Mouse (Mus musculus): ENCODE measurements around the gene Gm9376. TPM values are rescaled to one million over a fixed set of nuclear protein-coding genes. Genes with fewer than 3 reads are reported as not detected.

Gene Gm9376
- polyA plus RNA-seq, 1 experiment from 2014 or later: not detected

DNA sequence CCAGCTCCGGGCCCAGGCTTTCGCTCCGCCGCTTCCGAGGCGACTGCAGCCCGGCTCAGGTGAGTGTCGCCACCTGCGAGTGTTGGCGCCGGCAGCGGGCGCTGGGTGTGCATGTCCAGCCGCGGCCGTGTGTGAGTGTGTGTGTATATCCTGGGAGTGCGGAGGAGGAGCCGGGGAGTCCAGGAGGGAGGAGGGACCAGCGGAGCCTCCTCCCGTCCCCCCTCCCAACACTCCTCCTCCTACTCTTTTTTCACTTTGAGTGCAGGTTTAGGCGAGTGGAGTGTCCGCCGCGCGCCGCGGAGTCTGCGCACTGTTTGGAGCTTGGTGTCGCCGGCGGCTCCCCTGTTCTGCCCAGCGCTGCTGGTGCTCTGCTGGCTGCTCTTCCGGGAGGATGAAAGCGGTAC lies 29.9 kb upstream of the Gm9376 start, which contains the start of gene Sox21:
Sox21 (minus strand) TSS at position 145 of the 404 bp plus-strand sequence.
- Histone ChIP-seq H3K4me1 (replicated peaks) (peaks cover 38% of the 10 kb centered on the region), H3K36me3 (peaks cover 5% of the 10 kb centered on the region), H3K9me3 (peaks cover 2% of the 10 kb centered on the region; the same call in 1 of the 2 replicates), H3K4me2 (replicated peaks) (peak within 1 kb of the TSS; percentile 78), H3K27ac (peak within 1 kb of the TSS; percentile 93), H3K9ac (replicated peaks) (peak within 1 kb of the TSS; percentile 93), H3K27me3 (peaks cover 33% of the 10 kb centered on the region), H3K4me3 (replicated peaks) (peak within 1 kb of the TSS; percentile 76)
- WGBS: under 1% methylated on average over 34 of the region's 34 CpGs
- peak; percentile 86 for ATAC-seq

- peak overlapping the region; percentile 93 for H3K9ac ChIP-seq (replicated peaks)
- H3K27ac ChIP-seq: no peak overlapping the region
- peaks cover 31% of the 10 kb centered on the region for H3K27me3 ChIP-seq
- peaks cover 5% of the 10 kb centered on the region for H3K36me3 ChIP-seq
- WGBS: 7% methylated on average over 6 of the region's 6 CpGs
- no peak for ATAC-seq
- peaks cover 36% of the 10 kb centered on the region for H3K4me1 ChIP-seq (replicated peaks)
- H3K4me2 ChIP-seq (replicated peaks): peak overlapping the region; percentile 78
- H3K4me3 ChIP-seq (replicated peaks): peak overlapping the region; percentile 76
- peaks cover 2% of the 10 kb centered on the region; the same call in 1 of the 2 replicates for H3K9me3 ChIP-seq
Measured at GRCm38 (mm10) chr14:118237786-118238185, 29.0 kb upstream of the Gm9376 start.

DNA sequence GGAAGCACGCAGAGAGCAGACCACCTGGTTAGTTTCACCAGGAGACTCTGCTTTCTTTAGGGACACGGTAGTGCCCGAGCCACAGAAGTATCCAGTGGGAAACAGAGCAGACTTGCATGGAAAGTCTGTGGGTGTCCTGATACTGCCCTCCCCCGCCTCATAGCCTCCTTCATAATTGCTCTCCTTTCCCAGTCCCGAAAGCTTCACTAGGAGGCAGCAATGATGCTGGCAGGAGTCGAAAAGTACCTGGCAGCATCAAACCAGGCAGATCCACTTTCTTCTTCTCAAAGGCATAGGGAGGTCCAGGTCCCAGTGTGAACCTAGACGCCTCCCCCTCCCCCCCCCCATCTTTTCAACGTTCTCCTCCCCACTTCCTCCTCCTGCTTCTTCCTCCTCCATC lies 27.4 kb upstream of the Gm9376 start:
- ATAC-seq: no peak
- Histone ChIP-seq H3K4me2 (replicated peaks) (peak overlapping the region; percentile 35), H3K9ac (replicated peaks) (no peak overlapping the region), H3K4me1 (replicated peaks) (peaks cover 31% of the 10 kb centered on the region), H3K27me3 (peaks cover 25% of the 10 kb centered on the region), H3K36me3 (peaks cover 9% of the 10 kb centered on the region), H3K9me3 (peaks cover 15% of the 10 kb centered on the region), H3K27ac (no peak overlapping the region), H3K4me3 (replicated peaks) (0 out of 2 replicates have a peak overlapping the region, but pooled peaks have one; percentile 11)
- 8% methylated on average over 8 of the region's 8 CpGs for WGBS

GRCm38 (mm10) chr14:118241416-118241815 lies 25.3 kb upstream of the Gm9376 start:
- Histone ChIP-seq H3K27ac (no peak overlapping the region), H3K4me3 (replicated peaks) (no peak overlapping the region), H3K4me1 (replicated peaks) (peaks cover 12% of the 10 kb centered on the region), H3K27me3 (peaks cover 20% of the 10 kb centered on the region), H3K36me3 (peaks cover 3% of the 10 kb centered on the region; the same call in 1 of the 2 replicates), H3K4me2 (replicated peaks) (no peak overlapping the region), H3K9me3 (peaks cover 17% of the 10 kb centered on the region), H3K9ac (replicated peaks) (no peak overlapping the region)
- no peak for ATAC-seq
- 89% methylated on average over 2 of the region's 2 CpGs for WGBS

DNA sequence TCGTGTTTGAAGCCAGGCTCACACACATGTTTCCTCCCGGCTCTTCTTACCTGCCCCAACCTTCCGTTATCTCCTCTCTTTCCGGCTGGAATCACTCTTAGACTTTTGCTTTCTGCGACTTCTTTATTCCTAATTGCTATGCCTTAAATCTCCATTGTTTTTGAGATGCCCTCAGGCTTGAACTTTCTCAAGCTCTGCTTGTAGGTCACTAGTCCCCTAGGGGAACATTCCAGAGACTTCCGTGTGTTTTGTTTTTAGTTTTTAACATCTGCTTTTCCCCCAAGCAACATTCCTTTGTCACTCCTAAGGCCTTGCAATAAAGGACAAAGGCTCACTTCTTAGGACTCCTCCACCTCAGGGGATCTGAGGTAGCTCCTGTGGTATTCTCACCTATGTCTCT lies 13.4 kb upstream of the Gm9376 start:
- Histone ChIP-seq H3K4me1 (replicated peaks) (no peaks in the 10 kb centered on the region), H3K27me3 (no peaks in the 10 kb centered on the region), H3K9ac (replicated peaks) (no peak overlapping the region), H3K36me3 (no peaks in the 10 kb centered on the region), H3K9me3 (no peaks in the 10 kb centered on the region), H3K4me3 (replicated peaks) (no peak overlapping the region), H3K27ac (no peak overlapping the region), H3K4me2 (replicated peaks) (no peak overlapping the region)
- WGBS: 92% methylated on average over 6 of the region's 6 CpGs
- ATAC-seq: no peak

DNA sequence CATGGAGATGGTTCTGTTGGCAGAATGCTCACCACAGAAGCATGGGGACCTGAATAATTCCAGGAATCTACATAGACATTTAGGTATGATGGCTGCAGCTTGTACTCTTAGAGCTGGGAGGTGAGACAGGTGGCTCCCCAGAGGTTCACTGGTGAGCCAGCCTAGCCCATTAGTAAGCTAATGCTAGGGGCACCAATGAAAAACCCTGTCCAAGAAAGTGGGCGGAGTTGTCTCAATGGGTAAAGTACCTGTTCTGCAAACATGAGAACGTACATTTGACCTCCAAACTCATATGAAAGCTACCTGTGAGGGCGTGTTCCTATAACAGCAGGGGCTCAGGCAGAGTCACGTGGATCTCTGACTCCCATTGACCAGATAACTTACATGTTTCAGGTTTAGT lies 2.1 kb downstream of the Gm9376 start:
- WGBS: 90% methylated on average over 4 of the region's 4 CpGs
- Histone ChIP-seq H3K4me2 (replicated peaks) (no peak overlapping the region), H3K36me3 (no peaks in the 10 kb centered on the region), H3K4me1 (replicated peaks) (no peaks in the 10 kb centered on the region), H3K27me3 (no peaks in the 10 kb centered on the region), H3K9me3 (no peaks in the 10 kb centered on the region), H3K4me3 (replicated peaks) (no peak overlapping the region), H3K27ac (no peak overlapping the region), H3K9ac (replicated peaks) (no peak overlapping the region)
- no peak for ATAC-seq

- Histone ChIP-seq H3K9me3 (no peaks in the 10 kb centered on the region), H3K9ac (replicated peaks) (no peak overlapping the region), H3K36me3 (no peaks in the 10 kb centered on the region), H3K4me3 (replicated peaks) (no peak overlapping the region), H3K27me3 (no peaks in the 10 kb centered on the region), H3K4me2 (replicated peaks) (no peak overlapping the region), H3K4me1 (replicated peaks) (peaks cover 5% of the 10 kb centered on the region; the same call in 1 of the 2 replicates), H3K27ac (no peak overlapping the region)
- 86% methylated on average over 6 of the region's 6 CpGs for WGBS
- no peak for ATAC-seq
Measured at GRCm38 (mm10) chr14:118272594-118273555, 6.1 kb downstream of the Gm9376 start.

DNA sequence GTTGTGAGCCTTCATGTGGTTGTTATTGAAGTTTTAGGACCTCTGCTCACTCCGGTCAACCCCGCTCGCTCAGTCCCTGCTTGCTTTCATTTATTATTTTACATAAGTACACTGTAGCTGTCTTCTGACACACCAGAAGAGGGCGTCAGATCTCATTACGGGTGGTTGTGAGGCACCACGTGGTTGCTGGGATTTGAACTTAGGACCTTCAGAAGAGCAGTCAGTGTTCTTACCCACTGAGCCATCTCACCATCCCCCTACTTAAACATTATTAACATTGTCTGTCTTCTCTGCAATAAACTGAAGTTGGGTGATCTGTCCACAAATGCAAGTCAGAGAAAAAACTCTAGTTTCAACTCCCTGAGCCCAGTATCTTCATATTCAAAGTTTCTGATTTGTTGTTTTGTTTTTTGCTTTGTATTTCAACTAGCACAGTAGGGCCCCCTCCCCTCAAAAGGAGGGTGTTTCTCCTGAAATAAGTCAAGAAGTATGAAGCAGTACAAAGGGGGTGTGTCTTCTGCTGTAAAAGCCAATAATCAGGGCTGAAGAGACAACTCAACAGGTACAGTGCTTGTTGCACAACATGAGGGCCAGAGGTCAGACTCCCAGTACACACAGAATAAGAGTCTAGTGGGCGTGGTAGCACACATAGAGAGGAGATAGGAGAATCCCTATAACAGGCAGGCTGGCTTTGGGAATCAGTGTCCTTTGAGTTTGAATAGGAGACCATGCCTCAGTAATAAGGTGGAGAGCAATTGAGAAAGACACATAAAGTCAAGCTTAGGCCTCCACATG lies 11.1 kb downstream of the Gm9376 start:
- Histone ChIP-seq H3K36me3 (no peaks in the 10 kb centered on the region), H3K4me1 (replicated peaks) (peaks cover 5% of the 10 kb centered on the region; the same call in 1 of the 2 replicates), H3K9ac (replicated peaks) (no peak overlapping the region), H3K4me2 (replicated peaks) (no peak overlapping the region), H3K27ac (no peak overlapping the region), H3K4me3 (replicated peaks) (no peak overlapping the region), H3K27me3 (no peaks in the 10 kb centered on the region), H3K9me3 (peaks cover 5% of the 10 kb centered on the region; the same call in 1 of the 2 replicates)
- no peak for ATAC-seq
- WGBS: 85% methylated on average over 7 of the region's 7 CpGs

DNA sequence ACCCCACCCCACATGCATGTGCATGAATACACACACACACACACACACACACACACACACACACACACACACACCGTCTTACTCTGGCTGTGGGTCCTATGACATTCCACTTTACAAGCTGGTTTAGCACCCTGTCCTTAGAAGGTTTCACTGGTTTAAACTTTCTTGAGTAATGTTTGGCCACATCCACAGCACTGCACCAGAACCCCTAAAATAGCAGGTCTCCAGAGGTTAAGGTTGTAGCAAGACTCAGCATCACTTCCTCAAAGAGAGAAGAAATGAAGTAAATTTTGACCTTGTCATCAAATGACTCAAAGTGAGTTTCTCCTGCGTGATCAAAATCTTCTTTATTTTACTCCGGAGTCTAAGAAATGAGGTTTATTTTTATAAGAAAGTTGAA lies 15.5 kb downstream of the Gm9376 start:
- no peak overlapping the region for H3K27ac ChIP-seq
- no peak overlapping the region for H3K4me3 ChIP-seq (replicated peaks)
- WGBS: 92% methylated on average over 3 of the region's 3 CpGs
- H3K36me3 ChIP-seq: no peaks in the 10 kb centered on the region
- H3K9me3 ChIP-seq: peaks cover 5% of the 10 kb centered on the region; the same call in 1 of the 2 replicates
- ATAC-seq: no peak
- no peak overlapping the region for H3K9ac ChIP-seq (replicated peaks)
- no peaks in the 10 kb centered on the region for H3K4me1 ChIP-seq (replicated peaks)
- no peaks in the 10 kb centered on the region for H3K27me3 ChIP-seq
- no peak overlapping the region for H3K4me2 ChIP-seq (replicated peaks)

DNA sequence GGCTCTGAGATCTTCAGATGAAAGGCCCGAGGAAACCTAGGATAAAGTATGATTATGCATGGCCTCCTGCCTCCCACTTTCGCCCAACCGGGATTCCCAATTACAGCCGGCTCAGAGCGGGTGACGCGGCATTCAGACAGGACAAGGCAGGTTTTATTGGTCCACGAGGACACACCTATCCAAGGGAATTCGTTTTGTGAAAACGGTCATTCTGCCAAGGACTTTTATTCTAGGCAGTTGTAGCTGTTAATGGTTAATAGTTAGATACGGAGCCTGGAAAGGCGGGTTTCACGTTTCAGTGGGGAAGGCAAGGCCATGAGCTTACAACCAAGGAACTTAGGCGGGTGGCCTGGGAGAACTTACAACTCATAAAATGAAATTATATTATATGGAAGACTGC lies 16.2 kb downstream of the Gm9376 start:
- Histone ChIP-seq H3K9ac (replicated peaks) (no peak overlapping the region), H3K36me3 (no peaks in the 10 kb centered on the region), H3K4me3 (replicated peaks) (no peak overlapping the region), H3K4me1 (replicated peaks) (no peaks in the 10 kb centered on the region), H3K4me2 (replicated peaks) (no peak overlapping the region), H3K27me3 (no peaks in the 10 kb centered on the region), H3K9me3 (peaks cover 5% of the 10 kb centered on the region; the same call in 1 of the 2 replicates), H3K27ac (no peak overlapping the region)
- no peak for ATAC-seq
- WGBS: 87% methylated on average over 14 of the region's 14 CpGs

DNA sequence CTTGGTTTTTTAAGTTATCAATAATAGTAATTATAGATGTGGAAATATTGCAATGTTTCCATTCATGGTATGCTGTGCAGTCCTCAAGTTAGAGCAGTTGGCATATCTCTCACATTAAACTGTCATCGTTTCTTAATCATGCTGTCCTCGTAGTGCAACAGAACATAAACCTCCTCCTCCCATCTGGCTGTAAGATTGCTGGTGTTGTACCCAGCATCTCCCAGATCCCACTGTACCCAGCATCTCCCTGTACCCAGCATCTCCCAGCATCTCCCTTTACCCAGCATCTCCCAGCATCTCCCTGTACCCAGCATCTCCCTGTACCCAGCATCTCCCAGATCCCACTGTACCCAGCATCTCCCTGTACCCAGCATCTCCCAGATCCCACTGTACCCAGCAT lies 19.3 kb downstream of the Gm9376 start:
- no peak for ATAC-seq
- no peak overlapping the region for H3K27ac ChIP-seq
- H3K27me3 ChIP-seq: no peaks in the 10 kb centered on the region
- WGBS: 96% methylated on average over 2 of the region's 2 CpGs
- no peaks in the 10 kb centered on the region for H3K36me3 ChIP-seq
- H3K9me3 ChIP-seq: no peaks in the 10 kb centered on the region
- H3K9ac ChIP-seq (replicated peaks): no peak overlapping the region
- no peak overlapping the region for H3K4me2 ChIP-seq (replicated peaks)
- no peak overlapping the region for H3K4me3 ChIP-seq (replicated peaks)
- no peaks in the 10 kb centered on the region for H3K4me1 ChIP-seq (replicated peaks)

GRCm38 (mm10) chr14:118289133-118289532 lies 22.4 kb downstream of the Gm9376 start:
- ATAC-seq: no peak
- 91% methylated on average over 8 of the region's 8 CpGs for WGBS
- Histone ChIP-seq H3K9me3 (no peaks in the 10 kb centered on the region), H3K4me1 (replicated peaks) (no peaks in the 10 kb centered on the region), H3K27ac (no peak overlapping the region), H3K36me3 (no peaks in the 10 kb centered on the region), H3K9ac (replicated peaks) (no peak overlapping the region), H3K4me2 (replicated peaks) (no peak overlapping the region), H3K27me3 (no peaks in the 10 kb centered on the region), H3K4me3 (replicated peaks) (no peak overlapping the region)
